Mouse (Mus musculus): ENCODE measurements around the gene Prdx3.

- TF ChIP-seq CHD2 (IDR thresholded peaks at IDR 0.05; ENCODE audit: low read depth, low read length) (no peak), MAFK (IDR thresholded peaks at IDR 0.05; ENCODE audit: insufficient read depth, low read depth, low read length) (no peak), HCFC1 (IDR thresholded peaks at IDR 0.05; ENCODE audit: borderline replicate concordance, insufficient read depth, low read length) (no peak), ZNF384 (IDR thresholded peaks at IDR 0.05; ENCODE audit: low read depth, low read length) (no peak)
These were observed 35.9 kb upstream of the Prdx3 start for GRCm38 (mm10) chr19:60910304-60910703.
